Mouse (Mus musculus) forebrain, embryonic 11.5 days (tissue): ENCODE data around the gene Klk1b11. TPM values are rescaled to one million over a fixed set of nuclear protein-coding genes. Genes with fewer than 3 reads are reported as not detected.
"Not testable (repeated sequence)": the region's sequence is repeated elsewhere in the genome, so short reads cannot be mapped to it uniquely, and the experiment has no call there.

ENCODE experiments used
- ATAC-seq: fragments of 200-750 bp; cut with Nextera tagmentation; replicated peaks from 2 replicates; pipeline ENCODE4 v1.8.0; 2017; ENCODE audit warnings: moderate TSS enrichment; ENCODE audit not compliant: low FRiP score
- DNase-seq: peaks from one replicate; pipeline ENCODE4 v3.0.0-alpha.2; 2017; ENCODE audit warnings: low spot score
- H3K27ac ChIP-seq: fragments of 300-500 bp; sonication (generic); 2 replicates; pipeline ENCODE4 v1.5.1; 2014; ENCODE audit warnings: low read depth, low read length
- H3K27me3 ChIP-seq: fragments of 300-500 bp; sonication (generic); 2 replicates; pipeline ENCODE4 v1.6.1; 2014; ENCODE audit warnings: mild to moderate bottlenecking, low read length, mixed read lengths; ENCODE audit not compliant: control insufficient read depth, insufficient read depth
- H3K36me3 ChIP-seq: fragments of 300-500 bp; sonication (generic); 2 replicates; pipeline ENCODE4 v1.6.1; 2014; ENCODE audit warnings: mild to moderate bottlenecking, low read length, moderate library complexity, mixed read lengths; ENCODE audit not compliant: control insufficient read depth, insufficient read depth
- H3K4me1 ChIP-seq: fragments of 300-500 bp; sonication (generic); replicated peaks from 2 replicates; pipeline ENCODE4 v1.6.1; 2014; ENCODE audit warnings: low read length, mixed read lengths; ENCODE audit not compliant: control insufficient read depth, insufficient read depth
- H3K4me2 ChIP-seq: fragments of 300-500 bp; sonication (generic); 2 replicates; pipeline ENCODE4 v1.6.1; 2014; ENCODE audit warnings: low read depth, mild to moderate bottlenecking, low read length, moderate library complexity, mixed read lengths; ENCODE audit not compliant: severe bottlenecking
- H3K4me3 ChIP-seq: fragments of 300-500 bp; sonication (generic); 2 replicates; pipeline ENCODE4 v1.5.1; 2014; ENCODE audit warnings: low read depth, low read length
- H3K9ac ChIP-seq: fragments of 300-500 bp; sonication (generic); 2 replicates; pipeline ENCODE4 v1.6.1; 2014; ENCODE audit warnings: low read length
- H3K9me3 ChIP-seq: fragments of 300-500 bp; sonication (generic); 2 replicates; pipeline ENCODE4 v1.6.1; 2016; ENCODE audit warnings: low read length, mixed read lengths; ENCODE audit not compliant: control insufficient read depth
- WGBS: fragments of 180-500 bp; shearing (Covaris S2); extraction: QIAGEN DNeasy Blood & Tissue Kit; methylation state at CpG from one replicate; pipeline ENCODE4 v1.1.7; 2014; 5-methylcytosine and 5-hydroxymethylcytosine counted together
- polyA plus RNA-seq: library from polyadenylated mRNA; unstranded; fragments of >200 nt; fragmentation: Nextera tagmentation; extraction: Ambion mirVana; gene quantifications from 2 replicates; pipeline ENCODE4 v1.2.1, GENCODE M21; 2014

Klk1b11 gene
- polyA plus RNA-seq: not detected in 2 replicates

GRCm38 (mm10) chr7:43995577-43995976, at the start of gene Klk1b11:
Klk1b11 (plus strand) TSS chr7:43995877.
- H3K4me2 ChIP-seq, H3K27me3 ChIP-seq, H3K9ac ChIP-seq, H3K27ac ChIP-seq, H3K4me1 ChIP-seq, H3K4me3 ChIP-seq, DNase-seq, H3K9me3 ChIP-seq, H3K36me3 ChIP-seq, ATAC-seq: not testable (repeated sequence)
- WGBS: 85% methylated on average over 4 of the region's 4 CpGs

DNA sequence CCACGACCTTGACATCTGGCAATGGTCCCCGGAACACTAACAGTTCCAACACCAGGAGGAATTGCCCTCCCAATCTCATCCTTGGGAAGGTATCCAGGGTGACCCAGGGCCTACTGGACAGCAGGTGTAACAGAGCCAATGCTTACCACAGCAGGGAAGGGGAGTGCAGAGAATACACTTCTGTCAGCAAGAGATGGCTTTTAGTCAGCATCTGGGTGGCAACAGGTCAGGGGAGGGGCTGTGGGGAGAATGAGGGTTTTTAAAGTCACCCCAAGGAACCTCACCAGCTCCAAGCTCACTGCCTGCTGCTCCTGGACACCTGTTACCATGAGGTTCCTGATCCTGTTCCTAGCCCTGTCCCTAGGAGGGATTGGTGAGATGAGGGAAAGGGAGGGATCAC, 45.3 kb upstream of the Klk1b11 start, which contains the start of gene Klk1b8:
TSS of gene Klk1b8 (plus strand) at position 301 of the 400 bp plus-strand sequence.
- no peak within 1 kb of the TSS for H3K9ac ChIP-seq
- no peaks in the 10 kb centered on the region for H3K4me1 ChIP-seq
- H3K27ac ChIP-seq: no peak within 1 kb of the TSS
- 85% methylated on average over 2 of the region's 2 CpGs for WGBS
- DNase-seq (no peak), ATAC-seq (no peak)
- no peaks in the 10 kb centered on the region for H3K9me3 ChIP-seq
- no peak within 1 kb of the TSS for H3K4me2 ChIP-seq
- no peak within 1 kb of the TSS for H3K4me3 ChIP-seq
- H3K27me3 ChIP-seq: no peaks in the 10 kb centered on the region
- no peaks in the 10 kb centered on the region for H3K36me3 ChIP-seq

GRCm38 (mm10) chr7:43952703-43953102, 43.0 kb upstream of the Klk1b11 start:
- no peak overlapping the region for H3K4me3 ChIP-seq
- 82% methylated on average over 4 of the region's 4 CpGs for WGBS

GRCm38 (mm10) chr7:43966451-43966850, 29.2 kb upstream of the Klk1b11 start, which contains the start of gene Klk1b1:
Klk1b1 (plus strand) TSS chr7:43966751.
- Histone ChIP-seq H3K9me3 (no peaks in the 10 kb centered on the region), H3K4me2 (no peak within 1 kb of the TSS), H3K27ac (no peak within 1 kb of the TSS), H3K4me1 (no peaks in the 10 kb centered on the region), H3K27me3 (no peaks in the 10 kb centered on the region), H3K4me3 (no peak within 1 kb of the TSS), H3K36me3 (no peaks in the 10 kb centered on the region), H3K9ac (no peak within 1 kb of the TSS)
- WGBS: 81% methylated on average over 3 of the region's 3 CpGs
- DNase-seq (no peak), ATAC-seq (no peak)

More at GRCm38 (mm10) chr7:43952703-43953102, 43.0 kb upstream of the Klk1b11 start:
- DNase-seq (no peak), ATAC-seq (no peak)
- Histone ChIP-seq H3K9me3 (no peaks in the 10 kb centered on the region), H3K36me3 (no peaks in the 10 kb centered on the region), H3K4me2 (no peak overlapping the region), H3K27ac (no peak overlapping the region), H3K9ac (no peak overlapping the region), H3K4me1 (no peaks in the 10 kb centered on the region), H3K27me3 (no peaks in the 10 kb centered on the region)

- DNase-seq (no peak), ATAC-seq (no peak)
- no peak overlapping the region for H3K4me3 ChIP-seq
- WGBS: 81% methylated on average over 3 of the region's 3 CpGs
- H3K9ac ChIP-seq: no peak overlapping the region
- H3K36me3 ChIP-seq: no peaks in the 10 kb centered on the region
- no peaks in the 10 kb centered on the region for H3K9me3 ChIP-seq
- H3K4me1 ChIP-seq: no peaks in the 10 kb centered on the region
- no peak overlapping the region for H3K27ac ChIP-seq
- no peak overlapping the region for H3K4me2 ChIP-seq
- H3K27me3 ChIP-seq: no peaks in the 10 kb centered on the region
These were observed 28.6 kb upstream of the Klk1b11 start for GRCm38 (mm10) chr7:43967058-43967457.

DNA sequence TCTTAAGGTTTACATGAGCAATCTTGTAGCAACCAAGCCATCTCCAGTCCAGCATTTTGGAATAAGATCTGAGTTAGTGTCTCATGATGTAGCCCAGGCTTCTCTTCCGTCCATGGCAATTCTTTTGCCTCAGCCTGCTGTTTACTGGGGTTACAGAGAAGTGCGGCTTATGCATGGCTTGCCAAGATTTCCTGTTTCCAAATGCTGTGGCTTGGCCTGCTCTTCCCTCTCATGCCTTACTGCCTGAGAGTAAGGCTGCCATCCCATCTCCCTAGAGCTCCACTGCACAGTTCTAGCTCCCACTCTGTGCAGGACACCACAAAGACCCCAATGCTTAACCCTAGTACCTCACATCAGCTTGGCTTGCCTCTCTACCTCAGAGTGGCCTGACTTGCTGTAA, 28.1 kb upstream of the Klk1b11 start:
- WGBS: 98% methylated on average over 2 of the region's 2 CpGs
- no peak overlapping the region for H3K27ac ChIP-seq
- ATAC-seq: no peak

DNA sequence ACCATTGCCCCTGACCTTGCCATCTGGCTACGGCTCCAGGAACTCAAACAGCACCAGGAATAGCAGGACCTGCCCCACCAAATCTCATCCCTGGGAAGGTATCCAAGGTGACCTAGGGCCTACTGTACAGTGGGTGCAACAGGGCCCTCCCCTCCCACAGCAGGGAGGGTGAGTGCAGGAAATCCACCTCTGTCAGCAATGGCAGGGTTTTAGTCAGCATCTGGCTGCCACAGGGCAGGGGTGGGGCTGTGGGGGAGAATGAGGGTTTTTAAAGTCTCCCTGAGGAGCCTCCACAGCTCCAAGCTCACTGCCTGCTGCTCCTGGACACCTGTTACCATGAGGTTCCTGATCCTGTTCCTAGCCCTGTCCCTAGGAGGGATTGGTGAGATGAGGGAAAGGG, 19.9 kb upstream of the Klk1b11 start, which contains the start of gene Klk1b9:
TSS of gene Klk1b9 (plus strand) at position 301 of the 400 bp plus-strand sequence.
- H3K36me3 ChIP-seq, H3K27me3 ChIP-seq, ATAC-seq, H3K4me3 ChIP-seq, H3K27ac ChIP-seq, H3K9me3 ChIP-seq, DNase-seq, H3K4me1 ChIP-seq, H3K4me2 ChIP-seq, H3K9ac ChIP-seq: not testable (repeated sequence)
- WGBS: 85% methylated on average over 1 of the region's 1 CpGs

More for the DNA sequence above, 28.1 kb upstream of the Klk1b11 start:
- DNase-seq: no peak
- no peaks in the 10 kb centered on the region for H3K27me3 ChIP-seq
- H3K36me3 ChIP-seq: no peaks in the 10 kb centered on the region
- H3K9ac ChIP-seq: no peak overlapping the region
- no peak overlapping the region for H3K4me3 ChIP-seq
- H3K9me3 ChIP-seq: no peaks in the 10 kb centered on the region
- H3K4me2 ChIP-seq: no peak overlapping the region
- H3K4me1 ChIP-seq: no peaks in the 10 kb centered on the region

- H3K9me3 ChIP-seq: no peaks in the 10 kb centered on the region
- ATAC-seq: no peak
- no peak overlapping the region for H3K4me2 ChIP-seq
- no peak overlapping the region for H3K27ac ChIP-seq
- no peaks in the 10 kb centered on the region for H3K4me1 ChIP-seq
- no peak overlapping the region for H3K9ac ChIP-seq
- no peaks in the 10 kb centered on the region for H3K27me3 ChIP-seq
- H3K4me3 ChIP-seq: no peak overlapping the region
- H3K36me3 ChIP-seq: no peaks in the 10 kb centered on the region
- DNase-seq: no peak
These were observed 10.0 kb upstream of the Klk1b11 start for GRCm38 (mm10) chr7:43985657-43986056.

DNA sequence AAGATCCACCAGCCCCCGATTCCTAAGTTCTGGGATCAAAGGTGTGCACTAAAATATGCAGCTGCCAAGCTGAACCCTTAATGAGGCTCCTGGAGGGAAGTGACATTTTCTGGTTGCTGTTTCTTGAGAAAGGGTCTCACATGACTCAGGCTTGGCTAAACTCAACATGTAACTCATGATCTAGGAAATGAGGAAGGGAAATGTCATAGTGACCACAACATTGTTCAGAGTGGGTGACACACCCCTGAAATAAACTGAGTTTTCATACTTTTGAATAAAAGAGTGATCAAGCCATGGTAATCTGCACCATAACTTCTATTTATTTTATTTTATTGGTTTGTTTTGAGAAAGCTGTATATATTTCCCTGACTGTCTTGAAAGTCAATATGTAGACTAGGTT, 856 bp upstream of the Klk1b11 start:
- not testable (repeated sequence) for H3K9me3 ChIP-seq, H3K4me3 ChIP-seq, H3K4me2 ChIP-seq, H3K27me3 ChIP-seq, H3K36me3 ChIP-seq, DNase-seq, H3K27ac ChIP-seq, ATAC-seq, H3K9ac ChIP-seq, H3K4me1 ChIP-seq
- 91% methylated on average over 1 of the region's 1 CpGs for WGBS
